Mouse (Mus musculus): Measurements from ENCODE around the gene Grin2a.

GRCm38 (mm10) chr16:9902680-9903463 lies 92.5 kb downstream of the Grin2a start:
- TF ChIP-seq CTCF (IDR thresholded peaks at IDR 0.05; ENCODE audit: low read depth) (no peak), EP300 (IDR thresholded peaks at IDR 0.05; ENCODE audit: low read depth) (no peak)
